Comparison of ENCODE assay signal across 21 mouse cellular contexts in genomic region chr3:139169740-139170139, GRCm38 (mm10). TPM values are rescaled to one million over a fixed set of nuclear protein-coding genes. Genes with fewer than 3 reads are reported as not detected.
DNase-seq lines count a peak whose midpoint lies in the region; ATAC-seq and TF ChIP-seq lines count a peak whose summit lies in the region.
"Had no signal": no experiment of that assay in that cellular context is flagged by ENCODE, and none has a peak within 500 bp of the region (broad histone marks: within the 10 kb centered on the region; RNA-seq: fewer than 3 reads in every experiment).

No protein-coding gene starts in this region.

- no peak overlapping the region for H3K4me2 ChIP-seq in forebrain, embryonic 15.5 days (replicated peaks)
- H3K4me2 ChIP-seq in forebrain, embryonic 13.5 days: no peak overlapping the region
- no peak overlapping the region for H3K4me2 ChIP-seq in hindbrain, embryonic 13.5 days
- H3K4me2 ChIP-seq in midbrain, embryonic 14.5 days (ENCODE audit: low read length): no peak overlapping the region
- no peak overlapping the region for H3K4me2 ChIP-seq in midbrain, postnatal 0 days (ENCODE audit: low read depth, low read length, poor library complexity, severe bottlenecking)
- H3K4me2 ChIP-seq: heart, embryonic 13.5 days; hindbrain, embryonic 12.5 days had no signal

- H3K27me3 ChIP-seq in forebrain, embryonic 15.5 days: no peaks in the 10 kb centered on the region
- H3K27me3 ChIP-seq in forebrain, embryonic 13.5 days: no peaks in the 10 kb centered on the region
- H3K27me3 ChIP-seq in hindbrain, embryonic 13.5 days: no peaks in the 10 kb centered on the region
- no peaks in the 10 kb centered on the region for H3K27me3 ChIP-seq in hindbrain, embryonic 10.5 days (ENCODE audit: insufficient read depth, poor library complexity, severe bottlenecking)
- H3K27me3 ChIP-seq in midbrain, embryonic 14.5 days (ENCODE audit: control insufficient read depth, insufficient read depth, low read length): no peaks in the 10 kb centered on the region
- no peaks in the 10 kb centered on the region for H3K27me3 ChIP-seq in midbrain, postnatal 0 days (ENCODE audit: insufficient read depth, low read length)
- H3K27me3 ChIP-seq: heart, embryonic 13.5 days; hindbrain, embryonic 12.5 days had no signal

- H3K9ac ChIP-seq in forebrain, embryonic 15.5 days (replicated peaks): no peak overlapping the region
- no peak overlapping the region for H3K9ac ChIP-seq in forebrain, embryonic 13.5 days
- no peak overlapping the region for H3K9ac ChIP-seq in hindbrain, embryonic 13.5 days
- no peak overlapping the region for H3K9ac ChIP-seq in midbrain, embryonic 14.5 days (replicated peaks; ENCODE audit: low read length)
- H3K9ac ChIP-seq in midbrain, postnatal 0 days (replicated peaks; ENCODE audit: low read length, poor library complexity, severe bottlenecking): no peak overlapping the region
- H3K9ac ChIP-seq: heart, embryonic 13.5 days; hindbrain, embryonic 12.5 days had no signal

- no peak for DNase-seq in hindbrain, embryonic 10.5 days (ENCODE audit: low spot score)
- no peak for DNase-seq in midbrain, embryonic 14.5 days
- DNase-seq in midbrain, postnatal 0 days (ENCODE audit: low spot score): no peak
- no peak for DNase-seq in adrenal gland, adult 8-10 months
- DNase-seq: adrenal gland, postnatal 14 days; cerebellum, adult 2 months; cerebellum, postnatal 10 days; gastrocnemius, postnatal 36 days; heart, postnatal 36 days had no signal

- H3K9me3 ChIP-seq in forebrain, embryonic 15.5 days: no peaks in the 10 kb centered on the region
- H3K9me3 ChIP-seq in forebrain, embryonic 13.5 days (replicated peaks): no peaks in the 10 kb centered on the region
- no peaks in the 10 kb centered on the region for H3K9me3 ChIP-seq in hindbrain, embryonic 13.5 days
- H3K9me3 ChIP-seq in hindbrain, embryonic 10.5 days: no peaks in the 10 kb centered on the region
- no peaks in the 10 kb centered on the region for H3K9me3 ChIP-seq in midbrain, embryonic 14.5 days (ENCODE audit: control insufficient read depth, low read length)
- H3K9me3 ChIP-seq in midbrain, postnatal 0 days (ENCODE audit: low read length): no peaks in the 10 kb centered on the region
- H3K9me3 ChIP-seq: embryonic facial prominence, embryonic 10.5 days; heart, embryonic 13.5 days; hindbrain, embryonic 12.5 days had no signal

- 32% methylated on average over 1 of the region's 1 CpGs for WGBS in forebrain, embryonic 15.5 days
- WGBS in forebrain, embryonic 13.5 days: 50% methylated on average over 1 of the region's 1 CpGs
- 53% methylated on average over 1 of the region's 1 CpGs for WGBS in hindbrain, embryonic 13.5 days
- 72% methylated on average over 1 of the region's 1 CpGs for whole genome bisulfite sequencing in hindbrain, embryonic 10.5 days
- 32% methylated on average over 1 of the region's 1 CpGs for WGBS in midbrain, embryonic 14.5 days
- WGBS in midbrain, postnatal 0 days: 50% methylated on average over 1 of the region's 1 CpGs

- no peak for ATAC-seq in forebrain, embryonic 15.5 days (replicated peaks)
- ATAC-seq in forebrain, embryonic 13.5 days: no peak
- ATAC-seq in hindbrain, embryonic 13.5 days (ENCODE audit: low FRiP score): no peak
- no peak for ATAC-seq in midbrain, embryonic 14.5 days (ENCODE audit: low FRiP score, low TSS enrichment)
- no peak for ATAC-seq in midbrain, postnatal 0 days (ENCODE audit: low FRiP score)
- ATAC-seq: hindbrain, postnatal 0 days had no signal

- no peaks in the 10 kb centered on the region for H3K36me3 ChIP-seq in forebrain, embryonic 15.5 days
- H3K36me3 ChIP-seq in forebrain, embryonic 13.5 days (ENCODE audit: poor library complexity, severe bottlenecking): no peaks in the 10 kb centered on the region
- no peaks in the 10 kb centered on the region for H3K36me3 ChIP-seq in hindbrain, embryonic 13.5 days
- H3K36me3 ChIP-seq in hindbrain, embryonic 10.5 days: no peaks in the 10 kb centered on the region
- no peaks in the 10 kb centered on the region for H3K36me3 ChIP-seq in midbrain, embryonic 14.5 days (ENCODE audit: control insufficient read depth, insufficient read depth, low read length)
- no peaks in the 10 kb centered on the region for H3K36me3 ChIP-seq in midbrain, postnatal 0 days (ENCODE audit: insufficient read depth, low read length)
- H3K36me3 ChIP-seq: embryonic facial prominence, embryonic 10.5 days; heart, embryonic 13.5 days; hindbrain, embryonic 12.5 days had no signal

- peak overlapping the region; percentile 54; the same call in 1 of the 2 replicates for H3K27ac ChIP-seq in forebrain, embryonic 15.5 days (replicated peaks)
- H3K27ac ChIP-seq in forebrain, embryonic 13.5 days: no peak overlapping the region
- H3K27ac ChIP-seq in hindbrain, embryonic 13.5 days: 0 out of 2 replicates have a peak overlapping the region, but pooled peaks have one; percentile 8
- no peak overlapping the region for H3K27ac ChIP-seq in hindbrain, embryonic 10.5 days
- H3K27ac ChIP-seq in midbrain, embryonic 14.5 days (replicated peaks; ENCODE audit: low read depth, low read length): 0 out of 2 replicates have a peak overlapping the region, but pooled peaks have one; percentile 45
- H3K27ac ChIP-seq in midbrain, postnatal 0 days (ENCODE audit: low read depth, low read length): no peak overlapping the region
- H3K27ac ChIP-seq: embryonic facial prominence, embryonic 10.5 days; heart, embryonic 13.5 days; hindbrain, embryonic 12.5 days; hindbrain, postnatal 0 days had no signal

- H3K4me1 ChIP-seq in forebrain, embryonic 15.5 days: peaks cover 14% of the 10 kb centered on the region
- peaks cover 4% of the 10 kb centered on the region; the same call in 1 of the 2 replicates for H3K4me1 ChIP-seq in forebrain, embryonic 13.5 days
- H3K4me1 ChIP-seq in hindbrain, embryonic 13.5 days (replicated peaks): no peaks in the 10 kb centered on the region
- no peaks in the 10 kb centered on the region for H3K4me1 ChIP-seq in hindbrain, embryonic 10.5 days (replicated peaks)
- H3K4me1 ChIP-seq in midbrain, embryonic 14.5 days (ENCODE audit: control insufficient read depth, insufficient read depth, low read length): no peaks in the 10 kb centered on the region; the same call in 1 of the 2 replicates
- no peaks in the 10 kb centered on the region for H3K4me1 ChIP-seq in midbrain, postnatal 0 days (ENCODE audit: insufficient read depth, low read length)
- H3K4me1 ChIP-seq: embryonic facial prominence, embryonic 10.5 days; heart, embryonic 13.5 days; hindbrain, embryonic 12.5 days had no signal

- no peak overlapping the region for H3K4me3 ChIP-seq in forebrain, embryonic 15.5 days
- no peak overlapping the region for H3K4me3 ChIP-seq in forebrain, embryonic 13.5 days
- no peak overlapping the region for H3K4me3 ChIP-seq in hindbrain, embryonic 13.5 days
- no peak overlapping the region for H3K4me3 ChIP-seq in hindbrain, embryonic 10.5 days
- H3K4me3 ChIP-seq in midbrain, embryonic 14.5 days (replicated peaks; ENCODE audit: low read depth, low read length): no peak overlapping the region
- no peak overlapping the region for H3K4me3 ChIP-seq in midbrain, postnatal 0 days (ENCODE audit: low read depth, low read length)
- H3K4me3 ChIP-seq: embryonic facial prominence, embryonic 10.5 days; heart, embryonic 13.5 days; hindbrain, embryonic 12.5 days had no signal

- no peak for TF ChIP-seq CTCF in midbrain, postnatal 0 days (IDR thresholded peaks at IDR 0.05)

RNA-seq across cellular contexts. Expression of gene Stpg2, which starts 35.8 kb away (rescaled TPM):
- polyA plus RNA-seq in forebrain, embryonic 15.5 days (2015; fragmentation: Nextera tagmentation; extraction: Ambion mirVana): not detected in 2 replicates
- not detected in 2 replicates for polyA plus RNA-seq in forebrain, embryonic 13.5 days (2015; fragmentation: Nextera tagmentation; extraction: Ambion mirVana)
- polyA plus RNA-seq in hindbrain, embryonic 13.5 days (2015; fragmentation: Nextera tagmentation; extraction: Ambion mirVana): 0.13 TPM in 1 of 2 replicates, not detected in the other
- polyA plus RNA-seq in hindbrain, embryonic 10.5 days (2016; fragmentation: Nextera tagmentation; extraction: Ambion mirVana): not detected in 2 replicates
- 0.20 TPM in 1 of 2 replicates, not detected in the other for polyA plus RNA-seq in midbrain, embryonic 14.5 days (2014; fragmentation: Nextera tagmentation; extraction: Ambion mirVana)
- not detected in 2 replicates for total RNA-seq in midbrain, postnatal 0 days (2014; rRNA removed)
- polyA plus RNA-seq in midbrain, postnatal 0 days (2015; fragmentation: Nextera tagmentation; extraction: Ambion mirVana): 0.16 TPM in 1 of 2 replicates, not detected in the other
- total RNA-seq in adrenal gland, adult 8-10 months (2022): under 1 TPM in 1 of 4 experiments, not detected in 3; 0.13 TPM
- total RNA-seq: adrenal gland, postnatal 14 days; gastrocnemius, adult 8-10 months; gastrocnemius, postnatal 36 days; heart, postnatal 36 days; hindbrain, postnatal 0 days; MEL had no signal
- polyA plus RNA-seq: C2C12; heart, embryonic 13.5 days; heart, postnatal 0 days; hindbrain, embryonic 12.5 days; intestine, embryonic 14.5 days had no signal

Comparison
In these comparisons a context has a peak if more than half of its experiments do, and no peak if none do; other contexts are left out.
1. H3K27ac ChIP-seq: peak in forebrain, embryonic 15.5 days (single experiment), hindbrain, embryonic 13.5 days (single experiment) and midbrain, embryonic 14.5 days (single experiment); none in forebrain, embryonic 13.5 days (single experiment), hindbrain, embryonic 10.5 days (single experiment) and midbrain, postnatal 0 days (single experiment).